Mouse (Mus musculus): ENCODE data around the gene March10. TPM values are rescaled to one million over a fixed set of nuclear protein-coding genes. Genes with fewer than 3 reads are reported as not detected.
A peak's percentile ranks its signal among the peaks of the same experiment; 100 is the strongest.

The March10 gene
- polyA plus RNA-seq, 1 experiment from 2014 or later: not detected

GRCm38 (mm10) chr11:105469561-105469960, 13.0 kb upstream of the March10 start:
- H3K36me3 ChIP-seq (ENCODE audit: control insufficient read depth, insufficient read depth, low read length): no peaks in the 10 kb centered on the region
- WGBS: 72% methylated on average over 4 of the region's 4 CpGs
- peaks cover 20% of the 10 kb centered on the region for H3K4me1 ChIP-seq (ENCODE audit: control insufficient read depth, insufficient read depth, low read length)
- H3K4me2 ChIP-seq (ENCODE audit: low read depth, low read length): no peak overlapping the region
- H3K4me3 ChIP-seq (replicated peaks; ENCODE audit: low read length): no peak overlapping the region
- H3K9me3 ChIP-seq (replicated peaks; ENCODE audit: control insufficient read depth, low read length): no peaks in the 10 kb centered on the region
- no peak for ATAC-seq (ENCODE audit: insufficient read depth, low FRiP score)
- H3K27me3 ChIP-seq (ENCODE audit: control insufficient read depth, insufficient read depth, low read length): no peaks in the 10 kb centered on the region
- H3K9ac ChIP-seq (ENCODE audit: low read length): no peak overlapping the region
- H3K27ac ChIP-seq (ENCODE audit: low read length): no peak overlapping the region

GRCm38 (mm10) chr11:105469091-105469507, 12.6 kb upstream of the March10 start:
- peak; percentile 45; the same call in 1 of the 2 replicates for ATAC-seq (ENCODE audit: insufficient read depth, low FRiP score)
- H3K9me3 ChIP-seq (replicated peaks; ENCODE audit: control insufficient read depth, low read length): no peaks in the 10 kb centered on the region
- H3K4me3 ChIP-seq (replicated peaks; ENCODE audit: low read length): no peak overlapping the region
- 0 out of 2 replicates have a peak overlapping the region, but pooled peaks have one; percentile 13 for H3K9ac ChIP-seq (ENCODE audit: low read length)
- H3K36me3 ChIP-seq (ENCODE audit: control insufficient read depth, insufficient read depth, low read length): no peaks in the 10 kb centered on the region
- no peaks in the 10 kb centered on the region for H3K27me3 ChIP-seq (ENCODE audit: control insufficient read depth, insufficient read depth, low read length)
- H3K27ac ChIP-seq (ENCODE audit: low read length): no peak overlapping the region
- peaks cover 20% of the 10 kb centered on the region for H3K4me1 ChIP-seq (ENCODE audit: control insufficient read depth, insufficient read depth, low read length)
- 61% methylated on average over 8 of the region's 8 CpGs for WGBS
- no peak overlapping the region for H3K4me2 ChIP-seq (ENCODE audit: low read depth, low read length)

- no peaks in the 10 kb centered on the region for H3K36me3 ChIP-seq (ENCODE audit: control insufficient read depth, insufficient read depth, low read length)
- no peaks in the 10 kb centered on the region for H3K9me3 ChIP-seq (replicated peaks; ENCODE audit: control insufficient read depth, low read length)
- no peak overlapping the region for H3K4me3 ChIP-seq (replicated peaks; ENCODE audit: low read length)
- WGBS: 62% methylated on average over 5 of the region's 5 CpGs
- H3K27me3 ChIP-seq (ENCODE audit: control insufficient read depth, insufficient read depth, low read length): no peaks in the 10 kb centered on the region
- peaks cover 20% of the 10 kb centered on the region for H3K4me1 ChIP-seq (ENCODE audit: control insufficient read depth, insufficient read depth, low read length)
- H3K4me2 ChIP-seq (ENCODE audit: low read depth, low read length): no peak overlapping the region
- no peak for ATAC-seq (ENCODE audit: insufficient read depth, low FRiP score)
- H3K9ac ChIP-seq (ENCODE audit: low read length): no peak overlapping the region
- 0 out of 2 replicates have a peak overlapping the region, but pooled peaks have one; percentile 11 for H3K27ac ChIP-seq (ENCODE audit: low read length)
These were observed 11.9 kb upstream of the March10 start for GRCm38 (mm10) chr11:105468436-105468835.

GRCm38 (mm10) chr11:105467816-105468215, 11.3 kb upstream of the March10 start:
- WGBS: 76% methylated on average over 3 of the region's 3 CpGs
- no peak overlapping the region for H3K4me3 ChIP-seq (replicated peaks; ENCODE audit: low read length)
- H3K27me3 ChIP-seq (ENCODE audit: control insufficient read depth, insufficient read depth, low read length): no peaks in the 10 kb centered on the region
- peaks cover 20% of the 10 kb centered on the region for H3K4me1 ChIP-seq (ENCODE audit: control insufficient read depth, insufficient read depth, low read length)
- no peaks in the 10 kb centered on the region for H3K36me3 ChIP-seq (ENCODE audit: control insufficient read depth, insufficient read depth, low read length)
- no peaks in the 10 kb centered on the region for H3K9me3 ChIP-seq (replicated peaks; ENCODE audit: control insufficient read depth, low read length)
- no peak overlapping the region for H3K27ac ChIP-seq (ENCODE audit: low read length)
- no peak overlapping the region for H3K4me2 ChIP-seq (ENCODE audit: low read depth, low read length)
- ATAC-seq (ENCODE audit: insufficient read depth, low FRiP score): no peak
- no peak overlapping the region for H3K9ac ChIP-seq (ENCODE audit: low read length)

- H3K9ac ChIP-seq (ENCODE audit: low read length): no peak overlapping the region
- H3K4me1 ChIP-seq (ENCODE audit: control insufficient read depth, insufficient read depth, low read length): peaks cover 20% of the 10 kb centered on the region
- H3K4me2 ChIP-seq (ENCODE audit: low read depth, low read length): no peak overlapping the region; the same call in 1 of the 2 replicates
- no peaks in the 10 kb centered on the region for H3K9me3 ChIP-seq (replicated peaks; ENCODE audit: control insufficient read depth, low read length)
- 31% methylated on average over 9 of the region's 9 CpGs for WGBS
- H3K4me3 ChIP-seq (replicated peaks; ENCODE audit: low read length): no peak overlapping the region
- no peak for ATAC-seq (ENCODE audit: insufficient read depth, low FRiP score)
- H3K27ac ChIP-seq (ENCODE audit: low read length): no peak overlapping the region
- no peaks in the 10 kb centered on the region for H3K27me3 ChIP-seq (ENCODE audit: control insufficient read depth, insufficient read depth, low read length)
- no peaks in the 10 kb centered on the region for H3K36me3 ChIP-seq (ENCODE audit: control insufficient read depth, insufficient read depth, low read length)
These were observed 10.7 kb upstream of the March10 start for GRCm38 (mm10) chr11:105467266-105467665.

GRCm38 (mm10) chr11:105466756-105467155, 10.2 kb upstream of the March10 start:
- H3K4me1 ChIP-seq (ENCODE audit: control insufficient read depth, insufficient read depth, low read length): peaks cover 20% of the 10 kb centered on the region
- H3K27ac ChIP-seq (ENCODE audit: low read length): no peak overlapping the region
- no peak overlapping the region for H3K9ac ChIP-seq (ENCODE audit: low read length)
- WGBS: 38% methylated on average over 4 of the region's 4 CpGs
- ATAC-seq (ENCODE audit: insufficient read depth, low FRiP score): no peak
- no peaks in the 10 kb centered on the region for H3K27me3 ChIP-seq (ENCODE audit: control insufficient read depth, insufficient read depth, low read length)
- H3K4me3 ChIP-seq (replicated peaks; ENCODE audit: low read length): no peak overlapping the region
- no peak overlapping the region; the same call in 1 of the 2 replicates for H3K4me2 ChIP-seq (ENCODE audit: low read depth, low read length)
- no peaks in the 10 kb centered on the region for H3K36me3 ChIP-seq (ENCODE audit: control insufficient read depth, insufficient read depth, low read length)
- no peaks in the 10 kb centered on the region for H3K9me3 ChIP-seq (replicated peaks; ENCODE audit: control insufficient read depth, low read length)

- Histone ChIP-seq H3K4me1 (ENCODE audit: control insufficient read depth, insufficient read depth, low read length) (peaks cover 20% of the 10 kb centered on the region), H3K9ac (ENCODE audit: low read length) (no peak overlapping the region), H3K4me2 (ENCODE audit: low read depth, low read length) (no peak overlapping the region), H3K36me3 (ENCODE audit: control insufficient read depth, insufficient read depth, low read length) (no peaks in the 10 kb centered on the region), H3K9me3 (replicated peaks; ENCODE audit: control insufficient read depth, low read length) (no peaks in the 10 kb centered on the region), H3K27ac (ENCODE audit: low read length) (no peak overlapping the region), H3K4me3 (replicated peaks; ENCODE audit: low read length) (no peak overlapping the region), H3K27me3 (ENCODE audit: control insufficient read depth, insufficient read depth, low read length) (no peaks in the 10 kb centered on the region)
- no peak for ATAC-seq (ENCODE audit: insufficient read depth, low FRiP score)
- 57% methylated on average over 9 of the region's 9 CpGs for WGBS
These were observed 9.0 kb upstream of the March10 start for GRCm38 (mm10) chr11:105465488-105465887.

GRCm38 (mm10) chr11:105464430-105464967, 8.0 kb upstream of the March10 start:
- no peak overlapping the region for H3K4me2 ChIP-seq (ENCODE audit: low read depth, low read length)
- ATAC-seq (ENCODE audit: insufficient read depth, low FRiP score): no peak
- H3K27ac ChIP-seq (ENCODE audit: low read length): no peak overlapping the region
- peaks cover 17% of the 10 kb centered on the region for H3K4me1 ChIP-seq (ENCODE audit: control insufficient read depth, insufficient read depth, low read length)
- H3K9me3 ChIP-seq (replicated peaks; ENCODE audit: control insufficient read depth, low read length): no peaks in the 10 kb centered on the region
- no peaks in the 10 kb centered on the region for H3K27me3 ChIP-seq (ENCODE audit: control insufficient read depth, insufficient read depth, low read length)
- 50% methylated on average over 8 of the region's 8 CpGs for WGBS
- H3K36me3 ChIP-seq (ENCODE audit: control insufficient read depth, insufficient read depth, low read length): no peaks in the 10 kb centered on the region
- no peak overlapping the region for H3K9ac ChIP-seq (ENCODE audit: low read length)
- no peak overlapping the region for H3K4me3 ChIP-seq (replicated peaks; ENCODE audit: low read length)

- WGBS: 49% methylated on average over 5 of the region's 5 CpGs
These were observed 3.4 kb upstream of the March10 start for GRCm38 (mm10) chr11:105459900-105460299.

More at GRCm38 (mm10) chr11:105459900-105460299, 3.4 kb upstream of the March10 start:
- no peak overlapping the region for H3K4me2 ChIP-seq (ENCODE audit: low read depth, low read length)
- H3K4me1 ChIP-seq (ENCODE audit: control insufficient read depth, insufficient read depth, low read length): peaks cover 7% of the 10 kb centered on the region; the same call in 1 of the 2 replicates
- H3K4me3 ChIP-seq (replicated peaks; ENCODE audit: low read length): no peak overlapping the region
- H3K36me3 ChIP-seq (ENCODE audit: control insufficient read depth, insufficient read depth, low read length): no peaks in the 10 kb centered on the region
- no peak overlapping the region for H3K27ac ChIP-seq (ENCODE audit: low read length)
- H3K9me3 ChIP-seq (replicated peaks; ENCODE audit: control insufficient read depth, low read length): no peaks in the 10 kb centered on the region
- ATAC-seq (ENCODE audit: insufficient read depth, low FRiP score): no peak
- H3K27me3 ChIP-seq (ENCODE audit: control insufficient read depth, insufficient read depth, low read length): no peaks in the 10 kb centered on the region; the same call in 1 of the 2 replicates
- no peak overlapping the region for H3K9ac ChIP-seq (ENCODE audit: low read length)
